Mouse (Mus musculus): ENCODE measurements at regions not wholly inside any gene's neighbourhood (a gene's known extent, or its start where the extent isn't known, plus 50 kb on each side); places are given as distances from the start of the nearest gene placed in this dataset.
A peak's percentile ranks its signal among the peaks of the same experiment; 100 is the strongest.

GRCm38 (mm10) chr9:52402496-52402895 lies 234.1 kb upstream of the Zc3h12c start:
- DNase-seq (ENCODE audit: extremely low spot score in 1 of 2, low spot score in 1 of 2): peak; percentile 56 to 59

GRCm38 (mm10) chr9:52379031-52379430 lies 210.7 kb upstream of the Zc3h12c start:
- no peak for DNase-seq (ENCODE audit: extremely low spot score in 1 of 2, low spot score in 1 of 2)

DNA sequence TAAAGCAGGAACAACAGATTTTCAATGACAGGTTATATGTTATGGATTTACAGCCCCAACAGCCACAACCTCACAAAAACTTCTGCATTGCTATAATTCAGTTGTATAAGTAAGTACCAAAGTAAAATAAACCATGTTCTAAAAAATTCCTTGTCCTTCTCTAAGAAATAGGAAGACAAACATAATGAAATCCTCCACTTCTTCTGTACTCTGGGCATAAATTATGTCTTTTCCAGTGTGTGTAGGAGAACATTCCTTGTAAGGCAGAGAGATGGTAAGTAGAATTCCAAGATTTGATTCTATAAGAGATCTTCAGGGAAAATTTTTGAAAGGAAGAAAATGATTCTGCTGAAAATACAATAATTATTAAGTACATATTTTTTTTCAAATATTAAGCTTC lies 209.4 kb upstream of the Zc3h12c start:
- no peak for DNase-seq (ENCODE audit: extremely low spot score in 1 of 2, low spot score in 1 of 2)

- DNase-seq (ENCODE audit: extremely low spot score in 1 of 2, low spot score in 1 of 2): no peak
Observed at GRCm38 (mm10) chr9:52376914-52377313, 208.5 kb upstream of the Zc3h12c start.

GRCm38 (mm10) chr9:52371296-52371695 lies 202.9 kb upstream of the Zc3h12c start:
- DNase-seq (ENCODE audit: extremely low spot score in 1 of 2, low spot score in 1 of 2): no peak

DNA sequence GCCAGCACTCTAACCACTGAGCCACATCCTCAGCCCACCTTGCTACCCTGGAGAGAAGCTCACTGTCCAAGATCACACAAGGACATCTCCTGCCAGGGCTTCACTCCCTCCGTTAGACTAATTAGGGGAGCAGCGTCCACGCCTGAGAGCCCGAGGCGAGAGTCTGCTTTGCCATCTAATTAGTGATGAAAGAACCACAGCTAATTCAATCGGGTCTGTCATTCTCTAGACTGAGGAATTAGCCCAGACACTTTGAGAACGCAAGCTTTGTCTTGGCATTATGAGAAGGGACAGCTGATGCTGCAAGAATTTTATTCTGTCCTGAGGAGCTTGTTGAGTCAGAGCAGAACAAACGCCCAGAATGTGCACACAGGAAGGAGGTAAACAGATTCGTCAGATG lies 200.5 kb upstream of the Zc3h12c start:
- no peak for DNase-seq (ENCODE audit: extremely low spot score in 1 of 2, low spot score in 1 of 2)

- no peak for DNase-seq (ENCODE audit: extremely low spot score in 1 of 2, low spot score in 1 of 2)
Observed at GRCm38 (mm10) chr9:52368080-52368479, 199.7 kb upstream of the Zc3h12c start.

GRCm38 (mm10) chr9:52366046-52366445 lies 197.7 kb upstream of the Zc3h12c start:
- DNase-seq (ENCODE audit: extremely low spot score in 1 of 2, low spot score in 1 of 2): no peak

GRCm38 (mm10) chr9:52361599-52361998 lies 193.2 kb upstream of the Zc3h12c start:
- DNase-seq (ENCODE audit: extremely low spot score in 1 of 2, low spot score in 1 of 2): no peak

DNA sequence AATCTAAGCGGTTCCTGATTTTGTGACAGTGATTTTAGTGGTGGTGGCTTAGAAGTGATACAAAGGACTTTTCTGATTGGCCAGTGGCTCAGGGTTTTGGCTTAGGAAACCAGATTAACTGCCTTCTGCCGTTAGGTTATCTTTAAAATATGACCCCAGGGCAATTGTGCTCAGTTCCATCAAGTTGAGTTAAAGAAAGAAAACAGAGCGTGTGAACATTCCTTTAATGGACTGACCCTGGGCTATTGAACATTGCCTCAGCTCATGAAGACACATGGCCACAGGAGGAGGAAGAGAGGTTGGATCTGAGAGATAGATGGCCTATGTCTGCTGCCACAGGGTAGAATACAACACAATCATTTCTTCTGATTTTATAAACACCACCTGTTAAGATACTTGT lies 191.0 kb upstream of the Zc3h12c start:
- DNase-seq (ENCODE audit: extremely low spot score in 1 of 2, low spot score in 1 of 2): no peak

- DNase-seq (ENCODE audit: extremely low spot score in 1 of 2, low spot score in 1 of 2): no peak
Observed at GRCm38 (mm10) chr9:52356549-52356948, 188.2 kb upstream of the Zc3h12c start.

GRCm38 (mm10) chr9:52355187-52355982 lies 187.0 kb upstream of the Zc3h12c start:
- DNase-seq (ENCODE audit: extremely low spot score in 1 of 2, low spot score in 1 of 2): no peak

- no peak for DNase-seq (ENCODE audit: extremely low spot score in 1 of 2, low spot score in 1 of 2)
Observed at GRCm38 (mm10) chr9:52348536-52349527, 180.5 kb upstream of the Zc3h12c start.

- no peak for DNase-seq (ENCODE audit: extremely low spot score in 1 of 2, low spot score in 1 of 2)
Observed at GRCm38 (mm10) chr9:52344177-52344877, 176.0 kb upstream of the Zc3h12c start.

GRCm38 (mm10) chr9:52341029-52341428 lies 172.7 kb upstream of the Zc3h12c start:
- no peak for DNase-seq (ENCODE audit: extremely low spot score in 1 of 2, low spot score in 1 of 2)

GRCm38 (mm10) chr9:52337786-52338322 lies 169.5 kb upstream of the Zc3h12c start:
- no peak for DNase-seq (ENCODE audit: extremely low spot score in 1 of 2, low spot score in 1 of 2)

- DNase-seq (ENCODE audit: extremely low spot score in 1 of 2, low spot score in 1 of 2): no peak
Observed at GRCm38 (mm10) chr9:52334767-52335166, 166.4 kb upstream of the Zc3h12c start.

DNA sequence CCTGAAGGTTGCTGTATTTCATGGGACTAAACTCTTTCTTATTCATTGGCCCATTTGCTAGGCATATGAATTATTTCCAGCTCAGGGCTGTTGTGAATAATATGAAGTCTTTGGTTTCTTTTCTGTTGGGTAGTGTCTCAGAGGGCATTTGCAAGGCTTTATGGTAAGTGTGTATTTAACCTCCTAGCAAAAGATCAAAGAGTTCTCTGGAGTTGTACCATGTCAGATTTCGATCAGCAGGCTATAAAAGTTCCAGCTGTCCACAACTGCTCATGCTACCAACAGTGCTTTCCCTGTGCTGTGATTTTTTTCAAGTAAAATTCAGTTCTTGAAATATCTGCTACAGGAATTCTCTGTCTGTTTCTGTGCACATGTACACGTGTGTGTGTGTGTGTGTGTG lies 165.5 kb upstream of the Zc3h12c start:
- DNase-seq (ENCODE audit: extremely low spot score in 1 of 2, low spot score in 1 of 2): no peak

GRCm38 (mm10) chr9:52331748-52332147 lies 163.4 kb upstream of the Zc3h12c start:
- DNase-seq (ENCODE audit: extremely low spot score in 1 of 2, low spot score in 1 of 2): no peak

DNA sequence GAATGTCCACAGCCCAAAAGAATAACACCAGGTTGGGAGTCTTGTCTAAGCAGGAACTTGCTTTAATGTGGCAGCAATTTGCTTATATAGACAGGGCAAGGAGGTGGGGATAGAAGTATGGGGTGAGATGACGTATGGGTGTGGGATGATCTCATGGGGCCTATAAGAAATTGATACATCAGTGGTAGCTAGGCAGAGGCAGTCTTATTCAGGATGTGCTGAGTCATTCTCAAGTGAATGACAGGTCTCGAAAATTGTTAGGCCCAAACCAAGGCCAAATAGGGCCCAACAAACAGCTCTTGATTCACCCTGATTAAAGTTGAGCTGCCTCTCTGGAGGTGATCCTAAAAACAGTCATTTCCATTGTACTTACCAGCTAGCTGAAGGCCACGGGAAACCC lies 162.3 kb upstream of the Zc3h12c start:
- DNase-seq (ENCODE audit: extremely low spot score in 1 of 2, low spot score in 1 of 2): no peak

GRCm38 (mm10) chr9:52324347-52324746 lies 156.0 kb upstream of the Zc3h12c start:
- DNase-seq (ENCODE audit: extremely low spot score in 1 of 2, low spot score in 1 of 2): no peak
